Mouse (Mus musculus) thymus, adult 2 months (tissue): ENCODE results near the gene Uqcc3.

Experiments used
- CTCF ChIP-seq: fragments of 200-500 bp; IDR thresholded peaks from 2 replicates; pipeline ENCODE4 v1.5.1; 2012; ENCODE audit warnings: mild to moderate bottlenecking, control low read depth, low read length, moderate library complexity, borderline replicate concordance; ENCODE audit not compliant: control insufficient read depth, poor library complexity, insufficient read depth; ENCODE audit errors: extremely low read depth
- POLR2A ChIP-seq: fragments of 200-500 bp; IDR thresholded peaks from 2 replicates; pipeline ENCODE4 v1.6.1; 2012; ENCODE audit warnings: mild to moderate bottlenecking, low read length, control low read depth, moderate library complexity; ENCODE audit not compliant: control insufficient read depth, poor library complexity, insufficient read depth; ENCODE audit errors: extremely low read depth

GRCm38 (mm10) chr19:8864265-8864664 is 16.5 kb downstream of the Uqcc3 start:
- TF ChIP-seq POLR2A (no peak), CTCF (no peak)
